Mouse (Mus musculus) myocyte (in vitro differentiated cells): ENCODE results near the gene Efcc1. TPM values are rescaled to one million over a fixed set of nuclear protein-coding genes. Genes with fewer than 3 reads are reported as not detected.

Source experiments
- H3K27me3 ChIP-seq: one replicate; pipeline ENCODE4 v1.6.1; 2011; ENCODE audit not compliant: control insufficient read depth, insufficient read depth, insufficient read length
- H3K36me3 ChIP-seq: one replicate; pipeline ENCODE4 v1.6.1; 2011; ENCODE audit not compliant: control insufficient read depth, insufficient read depth
- H3K4me2 ChIP-seq: one replicate; pipeline ENCODE4 v1.6.1; 2011; ENCODE audit warnings: low read depth, control low read depth
- H3K4me3 ChIP-seq: one replicate; pipeline ENCODE4 v1.5.1; 2011; ENCODE audit warnings: mild to moderate bottlenecking, control low read depth, moderate library complexity
- H3K79me2 ChIP-seq: one replicate; pipeline ENCODE4 v1.6.1; 2011; ENCODE audit not compliant: control insufficient read depth, insufficient read depth
- H3ac ChIP-seq: one replicate; pipeline ENCODE4 v1.6.1; 2011; ENCODE audit not compliant: control insufficient read depth, insufficient read length
- CEBPB ChIP-seq: IDR thresholded peaks from 2 replicates; pipeline ENCODE4 v1.6.1; 2011; ENCODE audit warnings: mild to moderate bottlenecking, moderate library complexity; ENCODE audit not compliant: poor library complexity, insufficient read depth, severe bottlenecking
- E2F4 ChIP-seq: IDR thresholded peaks from one replicate; pipeline ENCODE4 v1.6.1; 2011; ENCODE audit warnings: mild to moderate bottlenecking, control low read depth, moderate library complexity; ENCODE audit not compliant: insufficient read depth
- MAX ChIP-seq: IDR thresholded peaks from one replicate; pipeline ENCODE4 v1.6.1; 2011; ENCODE audit warnings: low read depth, mild to moderate bottlenecking, control low read depth
- MYOD1 ChIP-seq, 3 experiments: IDR thresholded peaks; one replicate each; pipeline ENCODE4 v1.6.1; 2011; ENCODE audit warnings: control low read depth in 2 of 3, low read depth in 2 of 3, mild to moderate bottlenecking in 2 of 3, moderate library complexity in 1 of 3; ENCODE audit not compliant: insufficient read length in 2 of 3, control insufficient read depth in 1 of 3
- MYOG ChIP-seq, 3 experiments: IDR thresholded peaks; one replicate each; pipeline ENCODE4 v1.6.1; 2011; ENCODE audit warnings: control low read depth in 2 of 3, low read depth in 2 of 3, mild to moderate bottlenecking in 2 of 3; ENCODE audit not compliant: insufficient read length in 2 of 3, control insufficient read depth in 1 of 3, insufficient read depth in 1 of 3
- POLR2A ChIP-seq: IDR thresholded peaks from one replicate; pipeline ENCODE4 v1.6.1; 2011; ENCODE audit warnings: low read depth, mild to moderate bottlenecking, control low read depth, moderate library complexity; ENCODE audit not compliant: insufficient read length
- POLR2AphosphoS2 ChIP-seq: IDR thresholded peaks from one replicate; pipeline ENCODE4 v1.6.1; 2011; ENCODE audit warnings: low read depth, control low read depth; ENCODE audit not compliant: insufficient read length
- REST ChIP-seq: IDR thresholded peaks from one replicate; pipeline ENCODE4 v1.6.1; 2011; ENCODE audit warnings: mild to moderate bottlenecking, control low read depth, moderate library complexity; ENCODE audit not compliant: insufficient read depth, insufficient read length
- SRF ChIP-seq: IDR thresholded peaks from one replicate; pipeline ENCODE4 v1.6.1; 2011; ENCODE audit warnings: low read depth; ENCODE audit not compliant: control insufficient read depth, insufficient read length
- TCF12 ChIP-seq: IDR thresholded peaks from one replicate; pipeline ENCODE4 v1.6.1; 2011; ENCODE audit warnings: mild to moderate bottlenecking, control low read depth; ENCODE audit not compliant: poor library complexity, insufficient read depth, severe bottlenecking
- TCF3 ChIP-seq: IDR thresholded peaks from one replicate; pipeline ENCODE4 v1.6.1; 2011; ENCODE audit warnings: low read depth, control low read depth; ENCODE audit not compliant: insufficient read length
- USF1 ChIP-seq: IDR thresholded peaks from one replicate; pipeline ENCODE4 v1.6.1; 2011; ENCODE audit warnings: low read depth, mild to moderate bottlenecking, control low read depth, moderate library complexity
- polyA plus RNA-seq: library from polyadenylated mRNA; unstranded; fragments of >200 nt; fragmentation: generic; extraction: Trizol; gene quantifications from one replicate; pipeline ENCODE4 v1.2.1, GENCODE M21; 2012; ENCODE audit warnings: missing spikeins

The Efcc1 gene
- polyA plus RNA-seq, 1 experiment, result 0.04 TPM

GRCm38 (mm10) chr6:87746849-87747248, 16.2 kb downstream of the Efcc1 start:
- Histone ChIP-seq H3K4me3 (no peak overlapping the region), H3K27me3 (peaks cover 6% of the 10 kb centered on the region), H3K36me3 (no peaks in the 10 kb centered on the region), H3K79me2 (no peaks in the 10 kb centered on the region), H3ac (no peak overlapping the region), H3K4me2 (peak overlapping the region; percentile 8)
- TF ChIP-seq CEBPB (no peak), MYOD1 (IDR thresholded peaks at IDR 0.05; ENCODE audit: control insufficient read depth in 1 of 3, insufficient read length in 2 of 3, low read depth in 2 of 3) (no peak), E2F4 (no peak), USF1 (no peak), MYOG (IDR thresholded peaks at IDR 0.05; ENCODE audit: control insufficient read depth in 1 of 3, insufficient read depth in 1 of 3, insufficient read length in 2 of 3, low read depth in 2 of 3) (no peak), MAX (no peak), POLR2A (no peak), TCF3 (no peak), REST (no peak), SRF (no peak), TCF12 (no peak), POLR2AphosphoS2 (no peak)

DNA sequence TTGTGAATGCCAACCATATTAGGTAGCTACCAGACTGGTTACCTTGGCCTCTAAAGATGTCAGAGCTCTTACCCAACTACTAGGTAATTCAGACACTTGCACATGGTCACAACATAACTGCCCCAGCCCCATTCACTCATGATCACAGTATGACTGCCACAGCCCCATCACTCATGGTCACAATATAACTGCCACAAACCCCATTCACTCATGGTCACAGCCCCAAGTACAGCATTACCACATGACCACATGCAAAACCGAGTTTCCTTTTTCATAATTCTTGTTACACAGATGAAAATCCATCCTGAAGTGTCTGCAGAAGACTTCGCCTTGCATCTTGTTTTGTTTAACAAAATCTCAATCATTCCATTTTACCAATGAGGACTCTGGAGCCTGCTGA, 17.4 kb downstream of the Efcc1 start:
- H3K4me2 ChIP-seq, result no peak overlapping the region
- peaks cover 12% of the 10 kb centered on the region for H3K27me3 ChIP-seq
- H3K4me3 ChIP-seq, result no peak overlapping the region
- no peaks in the 10 kb centered on the region for H3K36me3 ChIP-seq
- no peak overlapping the region for H3ac ChIP-seq
- TF ChIP-seq TCF12, result no peak
- TF ChIP-seq POLR2AphosphoS2, result no peak
- no peak for TF ChIP-seq POLR2A
- no peak for TF ChIP-seq CEBPB
- TF ChIP-seq TCF3, result no peak
- no peak for TF ChIP-seq E2F4
- no peak for TF ChIP-seq MAX
- no peak for TF ChIP-seq REST
- no peak for TF ChIP-seq MYOD1 (IDR thresholded peaks at IDR 0.05; ENCODE audit: control insufficient read depth in 1 of 3, insufficient read length in 2 of 3, low read depth in 2 of 3)
- no peak for TF ChIP-seq SRF
- TF ChIP-seq USF1, result no peak
- no peak for TF ChIP-seq MYOG (IDR thresholded peaks at IDR 0.05; ENCODE audit: control insufficient read depth in 1 of 3, insufficient read depth in 1 of 3, insufficient read length in 2 of 3, low read depth in 2 of 3)
- no peaks in the 10 kb centered on the region for H3K79me2 ChIP-seq

GRCm38 (mm10) chr6:87748531-87748930, 17.9 kb downstream of the Efcc1 start:
- TF ChIP-seq TCF12 (no peak), SRF (no peak), CEBPB (no peak), POLR2AphosphoS2 (no peak), MAX (no peak), USF1 (no peak), MYOD1 (IDR thresholded peaks at IDR 0.05; ENCODE audit: control insufficient read depth in 1 of 3, insufficient read length in 2 of 3, low read depth in 2 of 3) (no peak), REST (no peak), POLR2A (no peak), TCF3 (no peak), E2F4 (no peak)
- Histone ChIP-seq H3K4me3 (no peak overlapping the region), H3K4me2 (no peak overlapping the region), H3K79me2 (no peaks in the 10 kb centered on the region), H3K27me3 (peaks cover 16% of the 10 kb centered on the region), H3K36me3 (no peaks in the 10 kb centered on the region), H3ac (no peak overlapping the region)

GRCm38 (mm10) chr6:87750184-87750910, 19.7 kb downstream of the Efcc1 start:
- Histone ChIP-seq H3K36me3 (no peaks in the 10 kb centered on the region), H3K79me2 (no peaks in the 10 kb centered on the region), H3K27me3 (peaks cover 16% of the 10 kb centered on the region), H3K4me3 (no peak overlapping the region), H3ac (no peak overlapping the region), H3K4me2 (no peak overlapping the region)
- TF ChIP-seq MYOD1 (IDR thresholded peaks at IDR 0.05; ENCODE audit: control insufficient read depth in 1 of 3, insufficient read length in 2 of 3, low read depth in 2 of 3) (no peak), E2F4 (no peak), USF1 (no peak), MYOG (IDR thresholded peaks at IDR 0.05; ENCODE audit: control insufficient read depth in 1 of 3, insufficient read depth in 1 of 3, insufficient read length in 2 of 3, low read depth in 2 of 3) (no peak), REST (no peak), POLR2AphosphoS2 (no peak), CEBPB (no peak), POLR2A (no peak), TCF3 (no peak), TCF12 (no peak), MAX (no peak), SRF (no peak)
